36 mouse cellular contexts compared by ENCODE assay signal in the genomic region with DNA sequence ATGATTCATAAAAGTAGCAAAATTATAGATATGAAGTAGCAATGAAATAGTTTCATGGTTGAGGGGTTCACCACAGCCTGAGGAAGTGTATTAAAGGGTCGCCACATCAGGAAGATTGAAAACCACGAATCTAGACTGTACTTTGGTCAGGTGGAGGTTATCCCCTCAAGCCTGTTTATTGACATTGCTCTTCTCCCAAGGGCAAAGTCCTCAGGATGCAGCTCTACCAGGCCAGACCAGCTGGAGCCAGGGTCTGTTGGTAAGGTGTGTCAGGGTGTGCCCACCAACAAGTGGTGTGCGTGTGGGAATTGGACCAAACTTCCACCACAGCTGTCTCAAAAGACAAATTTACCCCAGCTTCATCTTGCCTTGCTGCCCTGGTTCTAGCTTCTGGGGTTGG. TPM values are rescaled to one million over a fixed set of nuclear protein-coding genes. Genes with fewer than 3 reads are reported as not detected.
A peak's percentile ranks its signal among the peaks of the same experiment; 100 is the strongest.
DNase-seq lines count a peak whose midpoint lies in the region; ATAC-seq and TF ChIP-seq lines count a peak whose summit lies in the region.
"Had no signal": no experiment of that assay in that cellular context is flagged by ENCODE, and none has a peak within 500 bp of the region (broad histone marks: within the 10 kb centered on the region; RNA-seq: fewer than 3 reads in every experiment).

No protein-coding gene starts in this region.

- no peak overlapping the region for H3K4me2 ChIP-seq in intestine, embryonic 16.5 days (ENCODE audit: low read depth, low read length)
- no peak overlapping the region for H3K4me2 ChIP-seq in intestine, embryonic 15.5 days (replicated peaks)
- no peak overlapping the region for H3K4me2 ChIP-seq in liver, embryonic 16.5 days (ENCODE audit: low read depth, low read length)
- H3K4me2 ChIP-seq in liver, postnatal 0 days (ENCODE audit: low read depth, low read length) = peak overlapping the region; percentile 19; the same call in 1 of the 2 replicates
- H3K4me2 ChIP-seq: embryonic facial prominence, embryonic 12.5 days; embryonic facial prominence, embryonic 15.5 days; heart, embryonic 12.5 days; heart, embryonic 15.5 days; hindbrain, embryonic 13.5 days had no signal

- no peak for TF ChIP-seq CTCF in liver, postnatal 0 days (IDR thresholded peaks at IDR 0.05; ENCODE audit: low read depth)

- peak; percentile 65 for ATAC-seq in intestine, embryonic 16.5 days
- ATAC-seq in intestine, embryonic 15.5 days = no peak
- peak; percentile 53; the same call in 1 of the 2 replicates for ATAC-seq in liver, embryonic 16.5 days (ENCODE audit: low read depth)
- ATAC-seq in liver, postnatal 0 days = peak; percentile 85
- ATAC-seq: forebrain, embryonic 14.5 days; forebrain, postnatal 0 days; hindbrain, embryonic 16.5 days; Patski had no signal

- peaks cover 9% of the 10 kb centered on the region; the same call in 1 of the 2 replicates for H3K4me1 ChIP-seq in intestine, embryonic 16.5 days (ENCODE audit: control insufficient read depth, insufficient read depth, low read length)
- H3K4me1 ChIP-seq in intestine, embryonic 15.5 days (replicated peaks) = peaks cover 9% of the 10 kb centered on the region
- no peaks in the 10 kb centered on the region for H3K4me1 ChIP-seq in liver, embryonic 16.5 days (ENCODE audit: control insufficient read depth, low read depth, low read length)
- peaks cover 13% of the 10 kb centered on the region for H3K4me1 ChIP-seq in liver, postnatal 0 days (ENCODE audit: insufficient read depth)
- H3K4me1 ChIP-seq: embryonic facial prominence, embryonic 12.5 days; heart, embryonic 12.5 days had no signal

- H3K9me3 ChIP-seq in intestine, embryonic 16.5 days (ENCODE audit: control insufficient read depth, low read length) = no peaks in the 10 kb centered on the region
- no peaks in the 10 kb centered on the region for H3K9me3 ChIP-seq in intestine, embryonic 15.5 days
- no peaks in the 10 kb centered on the region for H3K9me3 ChIP-seq in liver, embryonic 16.5 days (replicated peaks; ENCODE audit: control insufficient read depth, low read length)
- H3K9me3 ChIP-seq in liver, postnatal 0 days (ENCODE audit: low read length) = no peaks in the 10 kb centered on the region
- H3K9me3 ChIP-seq: embryonic facial prominence, embryonic 12.5 days; embryonic facial prominence, embryonic 15.5 days; G1E; heart, embryonic 12.5 days; heart, embryonic 15.5 days; hindbrain, embryonic 10.5 days; hindbrain, embryonic 13.5 days had no signal

- no peaks in the 10 kb centered on the region for H3K36me3 ChIP-seq in intestine, embryonic 16.5 days (ENCODE audit: control insufficient read depth, insufficient read depth, low read length)
- H3K36me3 ChIP-seq in intestine, embryonic 15.5 days = no peaks in the 10 kb centered on the region
- H3K36me3 ChIP-seq in liver, embryonic 16.5 days (ENCODE audit: control insufficient read depth, insufficient read depth) = no peaks in the 10 kb centered on the region
- H3K36me3 ChIP-seq in liver, postnatal 0 days (replicated peaks; ENCODE audit: insufficient read depth, low read length) = no peaks in the 10 kb centered on the region
- H3K36me3 ChIP-seq: embryonic facial prominence, embryonic 12.5 days; embryonic facial prominence, embryonic 15.5 days; G1E; heart, embryonic 12.5 days; heart, embryonic 15.5 days; hindbrain, embryonic 10.5 days; hindbrain, embryonic 13.5 days had no signal

- H3K4me3 ChIP-seq in intestine, embryonic 16.5 days (ENCODE audit: low read length) = no peak overlapping the region
- H3K4me3 ChIP-seq in intestine, embryonic 15.5 days (replicated peaks) = no peak overlapping the region
- H3K4me3 ChIP-seq in liver, embryonic 16.5 days (ENCODE audit: low read depth, low read length) = no peak overlapping the region
- H3K4me3 ChIP-seq in liver, postnatal 0 days (ENCODE audit: low read depth, low read length) = no peak overlapping the region
- H3K4me3 ChIP-seq: embryonic facial prominence, embryonic 12.5 days; embryonic facial prominence, embryonic 15.5 days; gastrocnemius, adult 2 months; heart, embryonic 12.5 days; heart, embryonic 15.5 days; hindbrain, embryonic 10.5 days; hindbrain, embryonic 13.5 days had no signal

- WGBS in intestine, embryonic 16.5 days = 69% methylated on average over 3 of the region's 3 CpGs
- 68% methylated on average over 3 of the region's 3 CpGs for WGBS in intestine, embryonic 15.5 days
- 48% methylated on average over 3 of the region's 3 CpGs for WGBS in liver, embryonic 16.5 days (ENCODE audit: insufficient replicate concordance)
- WGBS in liver, postnatal 0 days (ENCODE audit: insufficient replicate concordance) = 45% methylated on average over 3 of the region's 3 CpGs

- H3K9ac ChIP-seq in intestine, embryonic 16.5 days (ENCODE audit: low read depth, low read length) = no peak overlapping the region
- no peak overlapping the region for H3K9ac ChIP-seq in intestine, embryonic 15.5 days
- H3K9ac ChIP-seq in liver, embryonic 16.5 days (ENCODE audit: low read depth, low read length) = no peak overlapping the region
- H3K9ac ChIP-seq in liver, postnatal 0 days (replicated peaks) = no peak overlapping the region
- H3K9ac ChIP-seq: embryonic facial prominence, embryonic 12.5 days; embryonic facial prominence, embryonic 15.5 days; forebrain, postnatal 0 days; heart, embryonic 12.5 days; heart, embryonic 15.5 days; hindbrain, embryonic 13.5 days had no signal

- H3K27me3 ChIP-seq in intestine, embryonic 16.5 days (replicated peaks; ENCODE audit: control insufficient read depth, insufficient read depth, low read length) = no peaks in the 10 kb centered on the region
- H3K27me3 ChIP-seq in intestine, embryonic 15.5 days (replicated peaks) = no peaks in the 10 kb centered on the region
- no peaks in the 10 kb centered on the region for H3K27me3 ChIP-seq in liver, embryonic 16.5 days (ENCODE audit: control insufficient read depth, insufficient read depth, low read depth, low read length)
- H3K27me3 ChIP-seq in liver, postnatal 0 days (ENCODE audit: insufficient read depth, low read length) = no peaks in the 10 kb centered on the region
- H3K27me3 ChIP-seq: CH12.LX; embryonic facial prominence, embryonic 12.5 days; embryonic facial prominence, embryonic 15.5 days; heart, embryonic 15.5 days; hindbrain, embryonic 13.5 days had no signal

- DNase-seq in liver = no peak
- DNase-seq in liver, postnatal 0 days = no peak
- no peak for DNase-seq in left cerebral cortex, adult 18-20 months (ENCODE audit: low spot score in 2 of 2)
- DNase-seq: adrenal gland, postnatal 10 days; adrenal gland, postnatal 36 days; B cell, adult 2 months; cerebellum, adult 11 months; cerebellum, adult 2 months; cerebellum, adult 9-11 months; cerebellum, postnatal 25 days; forebrain, postnatal 0 days; gastrocnemius, adult 2 months; gastrocnemius, postnatal 14 days; heart, adult 11 months; heart, postnatal 10 days; heart, postnatal 36 days had no signal

- H3K27ac ChIP-seq in intestine, embryonic 16.5 days (ENCODE audit: low read length) = no peak overlapping the region
- H3K27ac ChIP-seq in intestine, embryonic 15.5 days = no peak overlapping the region
- no peak overlapping the region for H3K27ac ChIP-seq in liver, embryonic 16.5 days (ENCODE audit: low read length)
- 0 out of 2 replicates have a peak overlapping the region, but pooled peaks have one; percentile 55 for H3K27ac ChIP-seq in liver, postnatal 0 days (ENCODE audit: low read depth)
- H3K27ac ChIP-seq: embryonic facial prominence, embryonic 12.5 days; embryonic facial prominence, embryonic 15.5 days; gastrocnemius, adult 2 months; heart, embryonic 15.5 days; hindbrain, embryonic 10.5 days; hindbrain, embryonic 13.5 days had no signal

- TF ChIP-seq EP300 in liver, postnatal 0 days (IDR thresholded peaks at IDR 0.05; ENCODE audit: low read depth) = no peak

RNA-seq across cellular contexts. Expression of gene Cd22, which starts 15.1 kb away (rescaled TPM):
- 0.62 and 0.70 TPM in 2 replicates for polyA plus RNA-seq in intestine, embryonic 16.5 days (2015; fragmentation: Nextera tagmentation; extraction: Ambion mirVana)
- 0.38 and 0.59 TPM in 2 replicates for polyA plus RNA-seq in intestine, embryonic 15.5 days (2015; fragmentation: Nextera tagmentation; extraction: Ambion mirVana)
- 0.74 and 1.4 TPM in 2 replicates for polyA plus RNA-seq in liver, embryonic 16.5 days (2015; fragmentation: Nextera tagmentation; extraction: Ambion mirVana)
- 1.5 and 2.2 TPM in 2 replicates for polyA plus RNA-seq in liver, postnatal 0 days (2015; fragmentation: Nextera tagmentation; extraction: Ambion mirVana)
- total RNA-seq in left cerebral cortex, adult 18-20 months (2021) = under 1 TPM in 1 of 2 experiments, not detected in 1; 0.09 TPM
- total RNA-seq: forebrain, postnatal 0 days had no signal
- polyA plus RNA-seq: forebrain, embryonic 11.5 days; forebrain, embryonic 14.5 days; forebrain, postnatal 0 days; G1E; heart, embryonic 12.5 days; heart, embryonic 15.5 days; hindbrain, embryonic 10.5 days; hindbrain, embryonic 13.5 days; hindbrain, embryonic 16.5 days; Patski had no signal

RNA-seq across cellular contexts. Expression of gene Mag, which starts 19.5 kb away (rescaled TPM):
- polyA plus RNA-seq in intestine, embryonic 16.5 days (2015; fragmentation: Nextera tagmentation; extraction: Ambion mirVana) = 0.31 TPM in 2 replicates
- 0.24 and 0.40 TPM in 2 replicates for polyA plus RNA-seq in intestine, embryonic 15.5 days (2015; fragmentation: Nextera tagmentation; extraction: Ambion mirVana)
- 0.16 and 0.27 TPM in 2 replicates for polyA plus RNA-seq in liver, embryonic 16.5 days (2015; fragmentation: Nextera tagmentation; extraction: Ambion mirVana)
- 0.47 and 0.51 TPM in 2 replicates for polyA plus RNA-seq in liver, postnatal 0 days (2015; fragmentation: Nextera tagmentation; extraction: Ambion mirVana)
- total RNA-seq in left cerebral cortex, adult 18-20 months (2021) = 100 to 1,000 TPM in 1 of 2 experiments, 10 to 100 TPM in 1; 91.4 to 101 TPM
- total RNA-seq: common myeloid progenitor, adult 5-6 weeks; G1E; heart, adult 8-10 months; heart, postnatal 36 days had no signal
- polyA plus RNA-seq: G1E; heart, embryonic 12.5 days; Patski had no signal

RNA-seq across cellular contexts. Expression of gene Hamp2, which starts 29.3 kb away (rescaled TPM):
- polyA plus RNA-seq in intestine, embryonic 16.5 days (2015; fragmentation: Nextera tagmentation; extraction: Ambion mirVana) = not detected in 2 replicates
- polyA plus RNA-seq in intestine, embryonic 15.5 days (2015; fragmentation: Nextera tagmentation; extraction: Ambion mirVana) = not detected in 2 replicates
- not detected in 2 replicates for polyA plus RNA-seq in liver, embryonic 16.5 days (2015; fragmentation: Nextera tagmentation; extraction: Ambion mirVana)
- polyA plus RNA-seq in liver, postnatal 0 days (2015; fragmentation: Nextera tagmentation; extraction: Ambion mirVana) = 0.49 TPM in 1 of 2 replicates, not detected in the other
- not detected for total RNA-seq in left cerebral cortex, adult 18-20 months (2021)
- total RNA-seq: CH12.LX; common myeloid progenitor, adult 5-6 weeks; forebrain, postnatal 0 days; G1E; gastrocnemius, adult 2 months; gastrocnemius, postnatal 14 days; gastrocnemius, postnatal 4 days had no signal
- polyA plus RNA-seq: cerebellum, adult 2 months; embryonic facial prominence, embryonic 12.5 days; embryonic facial prominence, embryonic 15.5 days; forebrain, embryonic 11.5 days; forebrain, embryonic 14.5 days; forebrain, postnatal 0 days; frontal cortex, adult 2 months; G1E; heart, embryonic 12.5 days; heart, embryonic 15.5 days; hindbrain, embryonic 10.5 days; hindbrain, embryonic 13.5 days; Patski had no signal

RNA-seq across cellular contexts. Expression of gene Ffar1, which starts 33.9 kb away (rescaled TPM):
- 0.35 and 0.37 TPM in 2 replicates for polyA plus RNA-seq in intestine, embryonic 16.5 days (2015; fragmentation: Nextera tagmentation; extraction: Ambion mirVana)
- 0.25 and 0.27 TPM in 2 replicates for polyA plus RNA-seq in intestine, embryonic 15.5 days (2015; fragmentation: Nextera tagmentation; extraction: Ambion mirVana)
- not detected in 2 replicates for polyA plus RNA-seq in liver, embryonic 16.5 days (2015; fragmentation: Nextera tagmentation; extraction: Ambion mirVana)
- polyA plus RNA-seq in liver, postnatal 0 days (2015; fragmentation: Nextera tagmentation; extraction: Ambion mirVana) = 0.06 TPM in 1 of 2 replicates, not detected in the other
- not detected for total RNA-seq in left cerebral cortex, adult 18-20 months (2021)
- total RNA-seq: adrenal gland, adult 18-20 months; adrenal gland, postnatal 36 days; common myeloid progenitor, adult 5-6 weeks; forebrain, postnatal 0 days; gastrocnemius, adult 2 months; gastrocnemius, postnatal 14 days; gastrocnemius, postnatal 4 days; heart, adult 8-10 months; heart, postnatal 36 days had no signal
- polyA plus RNA-seq: cerebellum, adult 2 months; embryonic facial prominence, embryonic 12.5 days; embryonic facial prominence, embryonic 15.5 days; forebrain, embryonic 11.5 days; forebrain, embryonic 14.5 days; forebrain, postnatal 0 days; frontal cortex, adult 2 months; G1E; heart, embryonic 12.5 days; heart, embryonic 15.5 days; hindbrain, embryonic 10.5 days; hindbrain, embryonic 13.5 days; hindbrain, embryonic 16.5 days; Patski had no signal

RNA-seq across cellular contexts. Expression of gene Ffar3, which starts 39.2 kb away (rescaled TPM):
- polyA plus RNA-seq in intestine, embryonic 16.5 days (2015; fragmentation: Nextera tagmentation; extraction: Ambion mirVana) = 0.78 TPM in 2 replicates
- 0.54 and 0.83 TPM in 2 replicates for polyA plus RNA-seq in intestine, embryonic 15.5 days (2015; fragmentation: Nextera tagmentation; extraction: Ambion mirVana)
- polyA plus RNA-seq in liver, embryonic 16.5 days (2015; fragmentation: Nextera tagmentation; extraction: Ambion mirVana) = not detected in 2 replicates
- polyA plus RNA-seq in liver, postnatal 0 days (2015; fragmentation: Nextera tagmentation; extraction: Ambion mirVana) = not detected in 2 replicates
- not detected for total RNA-seq in left cerebral cortex, adult 18-20 months (2021)
- total RNA-seq: CH12.LX; common myeloid progenitor, adult 5-6 weeks; forebrain, postnatal 0 days; G1E; gastrocnemius, adult 2 months; gastrocnemius, postnatal 14 days; gastrocnemius, postnatal 4 days; heart, adult 8-10 months; heart, postnatal 10 days; heart, postnatal 36 days had no signal
- polyA plus RNA-seq: cerebellum, adult 2 months; embryonic facial prominence, embryonic 15.5 days; forebrain, embryonic 11.5 days; forebrain, embryonic 14.5 days; forebrain, postnatal 0 days; frontal cortex, adult 2 months; G1E; heart, embryonic 12.5 days; heart, embryonic 15.5 days; hindbrain, embryonic 10.5 days; Patski had no signal
